In genomic region chrX:48452231-48452890, GRCm38 (mm10) we compare ENCODE assay signal across 9 mouse cellular contexts. TPM values are rescaled to one million over a fixed set of nuclear protein-coding genes. Genes with fewer than 3 reads are reported as not detected.
A peak's percentile ranks its signal among the peaks of the same experiment; 100 is the strongest.
DNase-seq lines count a peak whose midpoint lies in the region; ATAC-seq and TF ChIP-seq lines count a peak whose summit lies in the region.
"Had no signal": no experiment of that assay in that cellular context is flagged by ENCODE, and none has a peak within 500 bp of the region (broad histone marks: within the 10 kb centered on the region; RNA-seq: fewer than 3 reads in every experiment).

No protein-coding gene starts in this region.

- H3K27me3 ChIP-seq in embryonic facial prominence, embryonic 15.5 days = no peaks in the 10 kb centered on the region
- peaks cover 54% of the 10 kb centered on the region for H3K27me3 ChIP-seq in hindbrain, embryonic 13.5 days
- H3K27me3 ChIP-seq in liver, postnatal 0 days (ENCODE audit: insufficient read depth, low read length) = peaks cover 4% of the 10 kb centered on the region; the same call in 1 of the 2 replicates
- H3K27me3 ChIP-seq: Patski had no signal

- no peak overlapping the region for H3K27ac ChIP-seq in embryonic facial prominence, embryonic 15.5 days (replicated peaks)
- no peak overlapping the region for H3K27ac ChIP-seq in hindbrain, embryonic 13.5 days
- H3K27ac ChIP-seq in liver, postnatal 0 days (ENCODE audit: low read depth) = peak overlapping the region; percentile 76

- 32% methylated on average over 9 of the region's 9 CpGs for WGBS in embryonic facial prominence, embryonic 15.5 days
- 23% methylated on average over 9 of the region's 9 CpGs for WGBS in hindbrain, embryonic 13.5 days
- WGBS in liver, postnatal 0 days (ENCODE audit: insufficient replicate concordance) = 30% methylated on average over 9 of the region's 9 CpGs

- H3K36me3 ChIP-seq in embryonic facial prominence, embryonic 15.5 days = no peaks in the 10 kb centered on the region
- H3K36me3 ChIP-seq in hindbrain, embryonic 13.5 days = no peaks in the 10 kb centered on the region
- no peaks in the 10 kb centered on the region for H3K36me3 ChIP-seq in liver, postnatal 0 days (replicated peaks; ENCODE audit: insufficient read depth, low read length)

- peak overlapping the region; percentile 45; the same call in 1 of the 2 replicates for H3K9ac ChIP-seq in embryonic facial prominence, embryonic 15.5 days
- no peak overlapping the region for H3K9ac ChIP-seq in hindbrain, embryonic 13.5 days
- peak overlapping the region; percentile 73 for H3K9ac ChIP-seq in liver, postnatal 0 days (replicated peaks)

- H3K4me1 ChIP-seq in embryonic facial prominence, embryonic 15.5 days = 0 out of 2 replicates have a peak, but pooled peaks cover 5% of the 10 kb centered on the region
- H3K4me1 ChIP-seq in hindbrain, embryonic 13.5 days (replicated peaks) = peaks cover 6% of the 10 kb centered on the region; the same call in 1 of the 2 replicates
- H3K4me1 ChIP-seq in liver, postnatal 0 days (ENCODE audit: insufficient read depth) = no peaks in the 10 kb centered on the region; the same call in none of the 2 replicates

- H3K4me2 ChIP-seq in embryonic facial prominence, embryonic 15.5 days (replicated peaks) = peak overlapping the region; percentile 52
- peak overlapping the region; percentile 48 for H3K4me2 ChIP-seq in hindbrain, embryonic 13.5 days
- peak overlapping the region; percentile 71 for H3K4me2 ChIP-seq in liver, postnatal 0 days (ENCODE audit: low read depth, low read length)

- peak; percentile 42 for DNase-seq in gastrocnemius, postnatal 25 days
- DNase-seq in gastrocnemius, postnatal 36 days = no peak
- peak; percentile 27 for DNase-seq in liver, postnatal 0 days
- DNase-seq in thymus, postnatal 14 days = peak; percentile 37
- DNase-seq in urinary bladder, adult 2 months (ENCODE audit: low spot score) = no peak
- no peak for DNase-seq in adipocyte (ENCODE audit: low spot score)

- no peak for TF ChIP-seq CTCF in liver, postnatal 0 days (IDR thresholded peaks at IDR 0.05; ENCODE audit: low read depth)

- H3K4me3 ChIP-seq in embryonic facial prominence, embryonic 15.5 days (replicated peaks) = peak overlapping the region; percentile 53
- H3K4me3 ChIP-seq in hindbrain, embryonic 13.5 days = peak overlapping the region; percentile 40; the same call in 1 of the 2 replicates
- peak overlapping the region; percentile 64 for H3K4me3 ChIP-seq in liver, postnatal 0 days (ENCODE audit: low read depth, low read length)

- no peak for TF ChIP-seq EP300 in liver, postnatal 0 days (IDR thresholded peaks at IDR 0.05; ENCODE audit: low read depth)

- no peak for ATAC-seq in embryonic facial prominence, embryonic 15.5 days (ENCODE audit: insufficient number of reproducible peaks, low FRiP score, low TSS enrichment, low read depth)
- ATAC-seq in hindbrain, embryonic 13.5 days (ENCODE audit: low FRiP score) = no peak
- ATAC-seq in liver, postnatal 0 days = 0 out of 2 replicates have a peak, but pooled peaks have one; percentile 26

- H3K9me3 ChIP-seq in embryonic facial prominence, embryonic 15.5 days (replicated peaks) = no peaks in the 10 kb centered on the region
- H3K9me3 ChIP-seq in hindbrain, embryonic 13.5 days = no peaks in the 10 kb centered on the region
- no peaks in the 10 kb centered on the region for H3K9me3 ChIP-seq in liver, postnatal 0 days (ENCODE audit: low read length)

- intact Hi-C loops in gastrocnemius, postnatal 36 days (cut with DNase I) = no loop called here

RNA-seq across cellular contexts. Expression of gene Elf4, which starts 10.6 kb away (rescaled TPM):
- total RNA-seq in gastrocnemius, postnatal 25 days (2021) = 1 to 10 TPM; 2.1 to 2.5 TPM
- 1 to 10 TPM; 1.9 to 2.0 TPM for total RNA-seq in gastrocnemius, postnatal 36 days (2021)
- polyA plus RNA-seq in embryonic facial prominence, embryonic 15.5 days (2015; fragmentation: Nextera tagmentation; extraction: Ambion mirVana) = 6.5 and 7.3 TPM in 2 replicates
- polyA plus RNA-seq in hindbrain, embryonic 13.5 days (2015; fragmentation: Nextera tagmentation; extraction: Ambion mirVana) = 0.69 and 0.84 TPM in 2 replicates
- polyA plus RNA-seq in liver, postnatal 0 days (2015; fragmentation: Nextera tagmentation; extraction: Ambion mirVana) = 1.3 and 1.5 TPM in 2 replicates
- 15.6 and 16.7 TPM in 2 replicates for polyA plus RNA-seq in urinary bladder, adult 2 months (2012; rRNA removed)

Comparison
In these comparisons a context has a peak if more than half of its experiments do, and no peak if none do; other contexts are left out.
1. DNase-seq: peak in gastrocnemius, postnatal 25 days (single experiment), liver, postnatal 0 days (single experiment) and thymus, postnatal 14 days (single experiment); none in gastrocnemius, postnatal 36 days (0 of 2), urinary bladder, adult 2 months (single experiment) and adipocyte (single experiment).
2. Peak in every context shown above with its lines, with median percentiles within 50 percentile points of each other: H3K4me2 ChIP-seq and H3K4me3 ChIP-seq.